Mouse (Mus musculus): ENCODE data around the gene Hlf.

Gene Hlf

GRCm38 (mm10) chr11:90342858-90343257 is 47.8 kb downstream of the Hlf start:
- no peak for DNase-seq (ENCODE audit: extremely low read depth, low read depth)

GRCm38 (mm10) chr11:90342267-90342666 is 48.4 kb downstream of the Hlf start:
- no peak for DNase-seq (ENCODE audit: extremely low read depth, low read depth)

DNA sequence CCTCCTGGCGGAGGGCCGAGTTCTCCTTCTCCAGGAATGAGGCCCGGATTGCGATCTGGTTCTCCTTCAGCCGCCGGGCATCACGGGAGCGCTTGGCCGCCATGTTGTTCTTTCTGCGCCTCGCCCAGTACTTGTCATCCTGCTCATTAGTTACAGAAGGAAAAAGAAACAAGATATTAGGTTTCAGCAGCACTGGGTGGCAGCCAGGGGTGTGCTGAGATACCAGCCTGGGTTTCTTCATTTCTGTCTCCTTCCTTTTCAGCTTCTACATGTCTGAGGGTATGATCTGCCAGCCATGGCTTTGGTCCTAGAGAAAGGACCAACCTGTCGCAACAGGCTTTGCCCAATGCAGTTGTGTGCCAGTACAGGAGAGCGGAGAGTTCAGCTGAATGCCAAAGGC is 49.9 kb downstream of the Hlf start:
- no peak for DNase-seq (ENCODE audit: extremely low read depth, low read depth)

DNA sequence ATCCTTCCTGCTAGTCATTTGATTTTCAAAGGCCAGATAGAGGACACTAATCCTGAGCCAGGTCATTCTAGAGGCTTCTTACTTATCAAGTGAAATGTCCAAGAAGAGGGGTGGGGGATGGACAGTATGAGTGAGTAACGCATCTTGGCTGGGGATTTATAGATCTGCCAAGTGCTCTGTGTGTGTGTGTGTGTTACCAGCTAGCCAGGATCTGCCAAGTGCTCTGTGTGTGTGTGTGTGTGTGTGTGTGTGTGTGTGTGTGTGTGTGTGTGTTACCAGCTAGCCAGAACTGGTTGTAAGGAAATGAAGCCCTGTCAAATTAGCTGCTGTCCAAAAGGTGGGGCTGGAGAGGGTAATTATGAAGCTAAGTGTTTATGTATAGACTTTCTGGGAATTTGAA is 55.9 kb downstream of the Hlf start:
- no peak for DNase-seq (ENCODE audit: extremely low read depth, low read depth)

- no peak for DNase-seq (ENCODE audit: extremely low read depth, low read depth)
Measured at GRCm38 (mm10) chr11:90332737-90333136, 58.0 kb downstream of the Hlf start.

GRCm38 (mm10) chr11:90330202-90330694 is 60.4 kb downstream of the Hlf start:
- no peak for DNase-seq (ENCODE audit: extremely low read depth, low read depth)

DNA sequence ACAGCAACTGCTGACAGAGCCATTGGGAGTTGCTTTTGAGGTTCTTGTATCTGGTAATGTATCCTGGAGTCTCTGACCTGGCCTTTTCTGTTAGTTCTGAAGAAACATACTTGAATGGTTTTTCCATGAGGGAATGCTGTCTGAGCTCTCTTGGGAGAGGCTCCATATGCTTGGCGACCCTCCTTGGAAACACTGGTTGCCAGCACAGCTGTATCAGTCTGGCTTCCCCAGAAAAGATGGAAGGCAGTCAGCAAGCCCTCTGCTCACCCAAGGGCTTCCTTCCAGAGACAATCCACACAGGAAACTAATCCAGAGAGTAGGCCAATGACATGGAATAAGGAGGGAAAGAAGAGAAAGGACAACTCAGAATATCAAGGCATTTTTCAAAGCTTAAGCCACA is 63.9 kb downstream of the Hlf start:
- no peak for DNase-seq (ENCODE audit: extremely low read depth, low read depth)

GRCm38 (mm10) chr11:90326146-90326545 is 64.5 kb downstream of the Hlf start:
- no peak for DNase-seq (ENCODE audit: extremely low read depth, low read depth)

GRCm38 (mm10) chr11:90324597-90324996 is 66.1 kb downstream of the Hlf start:
- no peak for DNase-seq (ENCODE audit: extremely low read depth, low read depth)

- no peak for DNase-seq (ENCODE audit: extremely low read depth, low read depth)
Measured at GRCm38 (mm10) chr11:90320922-90321321, 69.8 kb downstream of the Hlf start.

- peak; percentile 21 for DNase-seq (ENCODE audit: extremely low read depth, low read depth)
Measured at GRCm38 (mm10) chr11:90317482-90317881, 73.2 kb downstream of the Hlf start.

GRCm38 (mm10) chr11:90314606-90315005 is 76.1 kb downstream of the Hlf start:
- DNase-seq (ENCODE audit: extremely low read depth, low read depth): no peak

DNA sequence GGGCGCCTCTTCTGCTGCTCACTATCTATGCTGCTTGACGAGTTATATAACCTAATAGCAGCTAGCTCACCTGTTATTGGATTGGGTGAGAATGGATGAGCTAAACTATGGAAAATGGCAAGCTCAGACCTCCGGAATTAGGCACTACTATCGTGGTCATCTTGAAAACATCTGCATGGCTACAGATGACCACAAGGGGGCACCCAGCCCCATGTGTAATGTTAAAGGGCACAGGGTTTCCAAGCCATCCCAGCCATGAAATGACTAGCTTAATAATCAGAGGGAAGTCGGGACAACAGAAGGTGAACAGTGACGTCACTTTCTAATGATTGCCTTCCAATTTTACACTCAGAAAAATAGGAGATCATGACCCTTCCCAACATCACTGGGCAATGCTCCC is 83.7 kb downstream of the Hlf start:
- DNase-seq (ENCODE audit: extremely low read depth, low read depth): no peak

- DNase-seq (ENCODE audit: extremely low read depth, low read depth): no peak
Measured at GRCm38 (mm10) chr11:90306067-90306466, 84.6 kb downstream of the Hlf start.

- DNase-seq (ENCODE audit: extremely low read depth, low read depth): no peak
Measured at GRCm38 (mm10) chr11:90294622-90295021, 96.1 kb downstream of the Hlf start.

- no peak for DNase-seq (ENCODE audit: extremely low read depth, low read depth)
Measured at GRCm38 (mm10) chr11:90292766-90293165, 97.9 kb downstream of the Hlf start.

GRCm38 (mm10) chr11:90291156-90291555 is 99.5 kb downstream of the Hlf start:
- DNase-seq (ENCODE audit: extremely low read depth, low read depth): no peak

DNA sequence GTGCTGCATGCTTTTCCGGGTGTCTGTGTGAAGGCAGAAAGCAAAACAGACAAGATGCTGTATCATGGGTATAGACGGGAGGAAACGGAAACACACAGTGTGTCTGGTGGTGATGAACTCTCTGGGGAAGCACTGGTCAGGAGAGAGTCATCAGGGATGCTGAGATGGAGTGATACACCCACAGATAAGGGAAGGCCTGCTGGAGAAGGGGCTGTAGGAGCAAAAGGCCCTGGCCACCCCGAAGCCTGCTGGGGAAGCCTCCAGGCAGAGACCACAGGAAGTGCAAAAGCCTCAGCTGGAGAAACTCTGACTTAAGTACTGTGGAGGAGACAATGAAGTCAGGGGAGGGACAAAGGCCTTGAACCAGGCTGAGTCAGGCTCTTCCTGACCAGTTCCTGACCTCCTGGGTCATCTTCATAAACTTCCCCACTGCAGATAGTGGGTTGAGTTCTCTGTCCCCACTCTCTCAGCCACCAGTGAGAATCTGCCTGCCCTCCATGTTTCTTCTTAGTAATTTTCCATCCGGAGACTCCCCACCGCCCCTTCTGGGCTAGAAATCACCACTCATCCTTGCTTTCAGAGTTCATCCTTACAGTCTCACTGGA is 104.0 kb downstream of the Hlf start:
- DNase-seq (ENCODE audit: extremely low read depth, low read depth): no peak
